Mouse (Mus musculus): ENCODE measurements at regions not wholly inside any gene's neighbourhood (a gene's known extent, or its start where the extent isn't known, plus 50 kb on each side); places are given as distances from the start of the nearest gene placed in this dataset.

DNA sequence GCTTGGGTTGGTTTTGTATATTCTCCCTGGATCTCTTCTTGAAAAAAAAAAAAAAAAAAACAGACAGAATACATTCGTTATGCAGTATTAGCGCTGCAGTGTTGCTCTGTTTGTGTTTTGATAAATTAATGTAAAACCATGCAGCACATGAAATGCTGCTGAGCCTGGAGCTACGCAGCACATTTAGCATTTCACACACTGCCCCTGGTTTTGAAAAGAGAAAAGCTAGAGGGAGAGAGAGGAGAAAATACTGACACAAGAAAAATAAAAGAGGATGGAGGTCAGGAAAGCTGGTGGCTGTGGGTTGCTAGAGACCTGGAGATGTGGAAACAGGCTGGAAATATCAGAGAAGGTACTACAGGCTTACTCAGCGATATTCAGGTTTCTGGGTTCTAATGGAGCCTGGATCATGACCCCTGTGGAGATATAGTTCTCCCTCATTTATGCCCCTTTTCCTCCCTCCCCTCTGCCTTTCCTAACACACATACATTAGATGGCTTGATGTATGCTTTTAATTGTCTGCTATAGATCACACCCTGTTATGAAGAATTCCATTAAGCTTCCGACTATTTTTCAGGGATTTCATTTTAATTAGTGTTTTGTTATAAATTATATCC, 296.8 kb upstream of the Rsrc1 start:
- peak; percentile 55; the same call in 1 of the 2 replicates for ATAC-seq (ENCODE audit: low FRiP score)
- WGBS: 54% methylated on average over 5 of the region's 5 CpGs
- no peaks in the 10 kb centered on the region for H3K36me3 ChIP-seq
- H3K4me2 ChIP-seq: no peak overlapping the region
- H3K27me3 ChIP-seq: no peaks in the 10 kb centered on the region
- H3K27ac ChIP-seq: peak overlapping the region; percentile 55; the same call in 1 of the 2 replicates
- H3K9ac ChIP-seq: no peak overlapping the region
- peaks cover 15% of the 10 kb centered on the region for H3K4me1 ChIP-seq (replicated peaks)
- H3K9me3 ChIP-seq: no peaks in the 10 kb centered on the region
- H3K4me3 ChIP-seq: no peak overlapping the region

DNA sequence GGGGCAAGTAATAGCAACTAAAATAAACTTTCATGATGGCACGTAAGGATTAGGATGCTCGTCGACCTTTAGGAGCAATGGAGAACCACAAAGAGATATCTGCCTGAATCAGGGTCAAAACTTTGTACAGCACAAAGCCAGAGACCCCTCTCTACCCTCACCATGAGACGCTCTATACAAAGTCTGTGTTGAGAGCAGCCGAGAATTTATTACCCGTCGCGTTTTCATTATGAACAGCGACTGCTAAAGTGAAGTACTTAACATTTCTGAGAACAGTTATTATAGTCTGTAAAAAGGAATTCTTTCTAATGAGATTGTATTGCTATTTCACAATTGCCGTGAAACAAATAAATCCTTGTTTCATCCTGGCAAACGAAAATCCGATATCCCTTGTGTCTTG, 296.1 kb upstream of the Rsrc1 start:
- WGBS: 60% methylated on average over 12 of the region's 12 CpGs
- no peaks in the 10 kb centered on the region for H3K9me3 ChIP-seq
- H3K9ac ChIP-seq: no peak overlapping the region
- H3K4me3 ChIP-seq: no peak overlapping the region
- no peak overlapping the region for H3K27ac ChIP-seq
- ATAC-seq (ENCODE audit: low FRiP score): no peak
- peaks cover 15% of the 10 kb centered on the region for H3K4me1 ChIP-seq (replicated peaks)
- H3K36me3 ChIP-seq: no peaks in the 10 kb centered on the region
- no peaks in the 10 kb centered on the region for H3K27me3 ChIP-seq
- H3K4me2 ChIP-seq: no peak overlapping the region

GRCm38 (mm10) chr3:66687126-66687525, 294.1 kb upstream of the Rsrc1 start:
- no peak overlapping the region for H3K4me2 ChIP-seq
- no peaks in the 10 kb centered on the region for H3K27me3 ChIP-seq
- no peaks in the 10 kb centered on the region for H3K9me3 ChIP-seq
- WGBS: 91% methylated on average over 1 of the region's 1 CpGs
- ATAC-seq (ENCODE audit: low FRiP score): no peak
- H3K36me3 ChIP-seq: no peaks in the 10 kb centered on the region
- H3K4me3 ChIP-seq: no peak overlapping the region
- H3K4me1 ChIP-seq (replicated peaks): peaks cover 15% of the 10 kb centered on the region
- H3K27ac ChIP-seq: no peak overlapping the region
- H3K9ac ChIP-seq: no peak overlapping the region

GRCm38 (mm10) chr3:66690906-66691522, 290.2 kb upstream of the Rsrc1 start:
- H3K9ac ChIP-seq: no peak overlapping the region
- no peaks in the 10 kb centered on the region for H3K27me3 ChIP-seq
- H3K27ac ChIP-seq: no peak overlapping the region
- 85% methylated on average over 10 of the region's 10 CpGs for WGBS
- H3K4me1 ChIP-seq (replicated peaks): no peaks in the 10 kb centered on the region
- ATAC-seq (ENCODE audit: low FRiP score): no peak
- no peaks in the 10 kb centered on the region for H3K9me3 ChIP-seq
- no peaks in the 10 kb centered on the region for H3K36me3 ChIP-seq
- no peak overlapping the region for H3K4me3 ChIP-seq
- H3K4me2 ChIP-seq: no peak overlapping the region

DNA sequence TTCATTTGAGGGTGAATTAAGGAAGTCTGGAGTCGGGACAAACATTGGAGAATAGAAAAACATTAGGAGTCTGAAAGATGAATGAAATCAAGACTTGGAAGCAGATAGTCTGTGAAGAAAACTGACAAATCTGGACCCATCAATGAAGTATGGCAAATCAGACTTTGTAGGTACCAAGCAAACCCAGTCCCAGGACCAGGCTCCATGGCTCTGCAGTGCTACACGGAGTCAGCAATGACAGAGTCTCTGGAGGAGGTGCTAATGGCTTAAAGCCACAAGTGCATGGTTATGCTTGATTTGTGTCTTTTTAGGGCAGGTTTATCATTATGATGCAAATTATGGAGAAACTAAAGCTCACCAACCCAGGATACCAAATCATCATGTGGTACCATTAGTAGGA, 286.1 kb upstream of the Rsrc1 start:
- no peaks in the 10 kb centered on the region for H3K9me3 ChIP-seq
- H3K27me3 ChIP-seq: no peaks in the 10 kb centered on the region
- no peak overlapping the region for H3K9ac ChIP-seq
- no peaks in the 10 kb centered on the region for H3K36me3 ChIP-seq
- WGBS: 92% methylated on average over 2 of the region's 2 CpGs
- no peak overlapping the region for H3K4me2 ChIP-seq
- no peaks in the 10 kb centered on the region for H3K4me1 ChIP-seq (replicated peaks)
- no peak for ATAC-seq (ENCODE audit: low FRiP score)
- no peak overlapping the region for H3K4me3 ChIP-seq
- no peak overlapping the region for H3K27ac ChIP-seq

GRCm38 (mm10) chr3:66695661-66696253, 285.4 kb upstream of the Rsrc1 start:
- Histone ChIP-seq H3K27ac (no peak overlapping the region), H3K4me2 (no peak overlapping the region), H3K27me3 (no peaks in the 10 kb centered on the region), H3K9ac (no peak overlapping the region), H3K4me1 (replicated peaks) (no peaks in the 10 kb centered on the region), H3K9me3 (no peaks in the 10 kb centered on the region), H3K36me3 (no peaks in the 10 kb centered on the region), H3K4me3 (no peak overlapping the region)
- ATAC-seq (ENCODE audit: low FRiP score): no peak
- WGBS: 85% methylated on average over 6 of the region's 6 CpGs

GRCm38 (mm10) chr3:66698083-66698482, 283.1 kb upstream of the Rsrc1 start:
- Histone ChIP-seq H3K4me1 (replicated peaks) (no peaks in the 10 kb centered on the region), H3K9me3 (no peaks in the 10 kb centered on the region), H3K4me2 (no peak overlapping the region), H3K27ac (no peak overlapping the region), H3K27me3 (no peaks in the 10 kb centered on the region), H3K9ac (no peak overlapping the region), H3K4me3 (no peak overlapping the region), H3K36me3 (no peaks in the 10 kb centered on the region)
- 89% methylated on average over 5 of the region's 5 CpGs for WGBS
- ATAC-seq (ENCODE audit: low FRiP score): no peak

- H3K4me1 ChIP-seq (replicated peaks): no peaks in the 10 kb centered on the region
- H3K9ac ChIP-seq: no peak overlapping the region
- H3K4me3 ChIP-seq: no peak overlapping the region
- WGBS: 88% methylated on average over 4 of the region's 4 CpGs
- no peak for ATAC-seq (ENCODE audit: low FRiP score)
- H3K27ac ChIP-seq: no peak overlapping the region
- H3K27me3 ChIP-seq: no peaks in the 10 kb centered on the region
- no peak overlapping the region for H3K4me2 ChIP-seq
- no peaks in the 10 kb centered on the region for H3K36me3 ChIP-seq
- H3K9me3 ChIP-seq: no peaks in the 10 kb centered on the region
Measured at GRCm38 (mm10) chr3:66705766-66706165, 275.4 kb upstream of the Rsrc1 start.

DNA sequence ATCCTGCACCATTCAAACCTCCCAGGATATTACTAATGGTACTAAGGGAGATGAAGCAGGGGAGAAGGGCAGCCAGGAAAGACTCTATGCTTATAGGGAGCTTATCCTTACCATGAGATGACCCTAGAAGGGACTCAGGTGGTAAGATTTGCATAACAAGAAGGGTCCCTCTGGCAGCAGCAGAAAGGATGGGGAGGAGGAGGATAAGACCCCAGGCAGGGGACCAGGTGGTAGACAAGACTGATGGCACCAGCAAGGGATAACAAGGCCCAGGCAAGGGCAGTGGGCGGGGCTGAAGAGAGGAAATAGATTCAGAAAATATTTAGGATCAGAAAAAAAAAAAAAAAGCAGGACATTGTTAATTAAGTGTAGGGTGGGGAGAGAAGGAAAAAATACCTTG, 245.7 kb upstream of the Rsrc1 start:
- H3K4me3 ChIP-seq: no peak overlapping the region
- H3K4me2 ChIP-seq: no peak overlapping the region
- no peak overlapping the region for H3K9ac ChIP-seq
- H3K9me3 ChIP-seq: no peaks in the 10 kb centered on the region
- ATAC-seq (ENCODE audit: low FRiP score): peak; percentile 49
- 0 out of 2 replicates have a peak, but pooled peaks cover 4% of the 10 kb centered on the region for H3K27me3 ChIP-seq
- no peaks in the 10 kb centered on the region for H3K36me3 ChIP-seq
- peaks cover 34% of the 10 kb centered on the region for H3K4me1 ChIP-seq (replicated peaks)
- H3K27ac ChIP-seq: no peak overlapping the region
- 43% methylated on average over 1 of the region's 1 CpGs for WGBS

- Histone ChIP-seq H3K4me1 (replicated peaks) (peaks cover 34% of the 10 kb centered on the region), H3K4me2 (no peak overlapping the region), H3K9ac (no peak overlapping the region), H3K27me3 (peaks cover 13% of the 10 kb centered on the region), H3K36me3 (no peaks in the 10 kb centered on the region), H3K9me3 (no peaks in the 10 kb centered on the region), H3K27ac (0 out of 2 replicates have a peak overlapping the region, but pooled peaks have one; percentile 10), H3K4me3 (no peak overlapping the region)
- 74% methylated on average over 12 of the region's 12 CpGs for WGBS
- ATAC-seq (ENCODE audit: low FRiP score): peak; percentile 70
Measured at GRCm38 (mm10) chr3:66738201-66739062, 242.8 kb upstream of the Rsrc1 start.

DNA sequence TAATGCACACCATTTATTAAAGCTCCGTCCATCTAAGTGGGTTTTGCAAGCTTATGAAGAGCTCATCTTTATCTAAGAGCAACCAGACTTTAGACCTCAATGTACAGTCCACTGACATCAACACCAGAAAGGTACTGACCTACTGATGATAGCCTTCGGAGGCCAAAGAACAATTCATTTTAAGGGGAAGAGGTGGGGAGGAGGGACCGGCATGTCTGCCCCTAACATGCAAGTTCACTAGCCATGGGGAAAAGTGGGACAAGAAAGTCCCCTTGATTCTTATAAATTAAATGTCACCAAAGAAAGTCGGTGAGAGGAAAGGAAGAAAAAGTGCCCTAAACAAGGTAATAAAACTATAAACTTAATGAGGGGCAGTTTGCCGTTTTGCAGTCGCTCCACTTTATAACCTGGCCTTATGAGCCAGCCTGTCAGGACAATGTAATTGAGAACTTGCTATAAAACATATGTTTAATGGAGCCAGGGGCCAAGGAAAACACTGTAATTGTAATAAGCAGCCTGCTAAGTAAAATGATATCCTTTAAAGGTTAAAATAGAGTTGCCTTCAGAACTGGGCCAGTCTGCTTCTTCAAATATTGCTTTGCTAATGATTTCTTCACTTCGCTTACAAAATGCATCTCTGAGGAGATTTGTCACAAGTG, 241.7 kb upstream of the Rsrc1 start:
- H3K9me3 ChIP-seq: no peaks in the 10 kb centered on the region
- no peak overlapping the region for H3K9ac ChIP-seq
- no peak overlapping the region for H3K4me2 ChIP-seq
- H3K36me3 ChIP-seq: no peaks in the 10 kb centered on the region
- no peak overlapping the region for H3K27ac ChIP-seq
- peaks cover 34% of the 10 kb centered on the region for H3K4me1 ChIP-seq (replicated peaks)
- H3K27me3 ChIP-seq: peaks cover 23% of the 10 kb centered on the region
- WGBS: 75% methylated on average over 7 of the region's 7 CpGs
- no peak overlapping the region for H3K4me3 ChIP-seq
- ATAC-seq (ENCODE audit: low FRiP score): no peak

All from hindbrain, embryonic 13.5 days (tissue).